In the genomic region with DNA sequence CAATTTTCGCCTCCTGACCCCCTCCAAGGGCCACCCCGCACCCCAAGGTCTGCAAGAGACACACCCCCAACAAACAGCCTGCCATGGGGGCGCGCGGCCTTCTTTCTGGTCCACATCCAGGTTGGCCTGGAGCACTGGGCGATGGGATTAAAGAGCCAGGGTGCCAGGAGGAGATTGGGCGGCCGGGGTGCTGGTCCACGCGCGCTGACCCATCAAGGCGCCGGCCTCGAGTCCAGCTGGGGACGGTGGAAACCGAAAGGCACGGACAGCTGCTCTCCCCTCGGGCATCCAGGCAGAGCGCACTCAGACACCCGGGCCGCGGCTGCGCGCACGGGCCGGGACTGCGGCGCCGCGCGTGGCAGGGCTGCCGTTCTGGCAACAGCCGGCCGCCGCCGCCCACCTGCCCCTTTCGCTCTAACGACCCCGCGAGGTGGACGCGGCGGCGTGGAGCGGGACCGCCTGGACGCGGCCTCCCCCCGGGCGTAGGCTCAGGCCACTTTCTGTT, we compare ENCODE assay signal across 8 mouse cellular contexts. TPM values are rescaled to one million over a fixed set of nuclear protein-coding genes. Genes with fewer than 3 reads are reported as not detected.
DNase-seq lines count a peak whose midpoint lies in the region; ATAC-seq lines count a peak whose summit lies in the region.

No protein-coding gene starts in this region.

- 0% methylated on average over 35 of the region's 50 CpGs for WGBS in neural tube, embryonic 14.5 days

- H3K4me2 ChIP-seq in neural tube, embryonic 14.5 days (ENCODE audit: low read depth, low read length), result peak overlapping the region; percentile 92

- no peaks in the 10 kb centered on the region for H3K9me3 ChIP-seq in neural tube, embryonic 14.5 days (ENCODE audit: control insufficient read depth, low read length)

- ATAC-seq in neural tube, embryonic 14.5 days (ENCODE audit: low read depth), result peak; percentile 13; the same call in 1 of the 2 replicates
- ATAC-seq in monocyte, adult 5-6 weeks (replicated peaks; ENCODE audit: insufficient number of reproducible peaks, low FRiP score, low TSS enrichment, poor library complexity, severe bottlenecking), result no peak

- H3K9ac ChIP-seq in neural tube, embryonic 14.5 days (replicated peaks; ENCODE audit: low read depth, low read length), result peak overlapping the region; percentile 96

- peak; percentile 38 for DNase-seq in right cerebral cortex, postnatal 4 days
- DNase-seq in right cerebral cortex, postnatal 36 days (ENCODE audit: low spot score in 2 of 2), result no peak
- peak; percentile 55 for DNase-seq in embryo, embryonic 11 days
- peak; percentile 46 to 49 for DNase-seq in heart, postnatal 14 days
- peak; percentile 54 for DNase-seq in liver
- DNase-seq in frontal cortex, adult 2 months (ENCODE audit: extremely low spot score in 1 of 2, low spot score in 1 of 2), result no peak

- H3K27ac ChIP-seq in neural tube, embryonic 14.5 days (ENCODE audit: low read depth, low read length), result peak overlapping the region; percentile 94

- H3K4me3 ChIP-seq in neural tube, embryonic 14.5 days (ENCODE audit: low read depth, low read length), result peak overlapping the region; percentile 82

- intact Hi-C loops in heart, postnatal 14 days (cut with DNase I), result loop anchor here (5.0 kb wide), 1 partner anchor 141 kb away; the partner anchor contains the start of gene Malsu1

- no peaks in the 10 kb centered on the region for H3K27me3 ChIP-seq in neural tube, embryonic 14.5 days (ENCODE audit: control insufficient read depth, insufficient read depth, low read length)

- H3K4me1 ChIP-seq in neural tube, embryonic 14.5 days (ENCODE audit: control insufficient read depth, insufficient read depth, low read length), result peaks cover 31% of the 10 kb centered on the region

- no peaks in the 10 kb centered on the region for H3K36me3 ChIP-seq in neural tube, embryonic 14.5 days (ENCODE audit: control insufficient read depth, insufficient read depth, low read length)

RNA-seq across cellular contexts. Expression of gene Igf2bp3, which starts 1.1 kb away (rescaled TPM):
- total RNA-seq in heart, postnatal 14 days (2021), result 1 to 10 TPM in 1 of 2 experiments, under 1 TPM in 1; 0.93 to 1.6 TPM
- 26.9 and 34.7 TPM in 2 replicates for polyA plus RNA-seq in neural tube, embryonic 14.5 days (2014; fragmentation: Nextera tagmentation; extraction: Ambion mirVana)
- 0.19 to 0.29 TPM in 2 of 3 replicates, not detected in the other for total RNA-seq in monocyte, adult 5-6 weeks (2017)
- 0.06 and 0.13 TPM in 2 replicates for polyA plus RNA-seq in frontal cortex, adult 2 months (2012; rRNA removed)

RNA-seq across cellular contexts. Expression of gene Tra2a, which starts 50.2 kb away (rescaled TPM):
- 10 to 100 TPM; 30.9 to 42.3 TPM for total RNA-seq in heart, postnatal 14 days (2021)
- polyA plus RNA-seq in neural tube, embryonic 14.5 days (2014; fragmentation: Nextera tagmentation; extraction: Ambion mirVana), result 50.6 and 64.2 TPM in 2 replicates
- total RNA-seq in monocyte, adult 5-6 weeks (2017), result 185 to 235 TPM (median 209 TPM) in 3 replicates
- 122 and 139 TPM in 2 replicates for polyA plus RNA-seq in frontal cortex, adult 2 months (2012; rRNA removed)

Comparison
In these comparisons a context has a peak if more than half of its experiments do, and no peak if none do; other contexts are left out.
1. DNase-seq: peak in right cerebral cortex, postnatal 4 days (single experiment), embryo, embryonic 11 days (single experiment), heart, postnatal 14 days (2 of 2) and liver (single experiment); none in right cerebral cortex, postnatal 36 days (0 of 2) and frontal cortex, adult 2 months (0 of 2).